Mouse (Mus musculus) 3T3-L1 (cell line): ENCODE data around the gene BC017158.
"Not testable (repeated sequence)": the region's sequence is repeated elsewhere in the genome, so short reads cannot be mapped to it uniquely, and the experiment has no call there.

Experiments used
- DNase-seq: peaks from one replicate; pipeline ENCODE4 v3.0.0-alpha.2; 2015; ENCODE audit warnings: low read depth, low spot score

Gene BC017158

GRCm38 (mm10) chr7:128297617-128298480, at the start of gene BC017158:
BC017158 (minus strand) TSS chr7:128298170.
- peak; percentile 75 for DNase-seq

- DNase-seq, result no peak
These were observed 49.0 kb upstream of the BC017158 start for GRCm38 (mm10) chr7:128346991-128347390.

- DNase-seq, result no peak
These were observed 48.6 kb upstream of the BC017158 start for GRCm38 (mm10) chr7:128346522-128346921.

GRCm38 (mm10) chr7:128345691-128346090, 47.7 kb upstream of the BC017158 start:
- DNase-seq, result no peak

- peak; percentile 82 for DNase-seq
These were observed 47.1 kb upstream of the BC017158 start for GRCm38 (mm10) chr7:128344928-128345653.

- DNase-seq, result no peak
These were observed 46.5 kb upstream of the BC017158 start for GRCm38 (mm10) chr7:128344488-128344887.

GRCm38 (mm10) chr7:128342691-128343090, 44.7 kb upstream of the BC017158 start:
- not testable (repeated sequence) for DNase-seq

- DNase-seq, result not testable (repeated sequence)
These were observed 42.4 kb upstream of the BC017158 start for GRCm38 (mm10) chr7:128340321-128340720.

GRCm38 (mm10) chr7:128332896-128333295, 34.9 kb upstream of the BC017158 start:
- no peak for DNase-seq

GRCm38 (mm10) chr7:128330981-128331380, 33.0 kb upstream of the BC017158 start:
- no peak for DNase-seq

- DNase-seq, result no peak
These were observed 27.0 kb upstream of the BC017158 start for GRCm38 (mm10) chr7:128324977-128325376.

- no peak for DNase-seq
These were observed 23.3 kb upstream of the BC017158 start for GRCm38 (mm10) chr7:128321260-128321659.

- peak; percentile 72 for DNase-seq
These were observed 22.3 kb upstream of the BC017158 start for GRCm38 (mm10) chr7:128320219-128320816.

GRCm38 (mm10) chr7:128319140-128319539, 21.2 kb upstream of the BC017158 start:
- DNase-seq, result peak; percentile 84

- no peak for DNase-seq
These were observed 19.0 kb upstream of the BC017158 start for GRCm38 (mm10) chr7:128317011-128317410.

- no peak for DNase-seq
These were observed 16.5 kb upstream of the BC017158 start for GRCm38 (mm10) chr7:128314491-128314890.

- no peak for DNase-seq
These were observed 15.6 kb upstream of the BC017158 start for GRCm38 (mm10) chr7:128313601-128314000.

GRCm38 (mm10) chr7:128312375-128313059, 14.5 kb upstream of the BC017158 start:
- DNase-seq, result no peak

GRCm38 (mm10) chr7:128311811-128312210, 13.8 kb upstream of the BC017158 start:
- DNase-seq, result no peak

GRCm38 (mm10) chr7:128311263-128311662, 13.3 kb upstream of the BC017158 start:
- DNase-seq, result no peak

GRCm38 (mm10) chr7:128310229-128310688, 12.3 kb upstream of the BC017158 start:
- DNase-seq, result peak; percentile 67
